Mouse (Mus musculus): ENCODE results near the gene Iba57. TPM values are rescaled to one million over a fixed set of nuclear protein-coding genes. Genes with fewer than 3 reads are reported as not detected.

Iba57 gene
- 9.6 and 11.7 TPM in 2 replicates for polyA plus RNA-seq (2012; rRNA removed)

GRCm38 (mm10) chr11:59163255-59164236 lies at the start of gene Iba57:
Iba57 (minus strand) TSS chr11:59163739.

GRCm38 (mm10) chr11:59208153-59208831 lies 44.8 kb upstream of the Iba57 start, which contains the start of gene 2310033P09Rik:
2310033P09Rik (plus strand) TSS chr11:59208321.

GRCm38 (mm10) chr11:59202081-59202995 lies 38.8 kb upstream of the Iba57 start, which contains the start of gene Mrpl55:
Mrpl55 (plus strand) TSS chr11:59202486.

GRCm38 (mm10) chr11:59192059-59192386 lies 28.5 kb upstream of the Iba57 start, which contains the start of gene Guk1:
Guk1 (minus strand) TSS chr11:59192212.

GRCm38 (mm10) chr11:59182864-59183331 lies 19.4 kb upstream of the Iba57 start, which contains the start of gene Gjc2:
Gjc2 (minus strand) TSS chr11:59183213.

GRCm38 (mm10) chr11:59135904-59136452 lies 27.6 kb downstream of the Iba57 start, which contains the start of gene Obscn:
Obscn (minus strand) TSS chr11:59136402.

Other genes with a start within 250 kb of the Iba57 start
- 0.08 TPM in 1 of 2 replicates, not detected in the other for gene Btnl10, start 245.8 kb downstream of the Iba57 start, polyA plus RNA-seq (2012; rRNA removed)
- 340 and 524 TPM in 2 replicates for gene Rnf187, start 224.8 kb downstream of the Iba57 start, polyA plus RNA-seq (2012; rRNA removed)
- gene Hist3h2ba, start 214.8 kb downstream of the Iba57 start, polyA plus RNA-seq (2012; rRNA removed): 3.8 and 4.6 TPM in 2 replicates
- gene Hist3h2a, start 209.1 kb downstream of the Iba57 start, polyA plus RNA-seq (2012; rRNA removed): 22.2 and 26.2 TPM in 2 replicates
- 0.36 and 0.40 TPM in 2 replicates for gene Trim17, start 209.1 kb downstream of the Iba57 start, polyA plus RNA-seq (2012; rRNA removed)
- gene Trim11, start 185.6 kb downstream of the Iba57 start, polyA plus RNA-seq (2012; rRNA removed): 33.3 and 39.5 TPM in 2 replicates
- gene Obscn, start 27.3 kb downstream of the Iba57 start, polyA plus RNA-seq (2012; rRNA removed): 0.94 and 1.0 TPM in 2 replicates
- 10.5 and 15.1 TPM in 2 replicates for gene Gjc2, start 19.5 kb upstream of the Iba57 start, polyA plus RNA-seq (2012; rRNA removed)
- gene Guk1, start 28.5 kb upstream of the Iba57 start, polyA plus RNA-seq (2012; rRNA removed): 225 and 229 TPM in 2 replicates
- 46.3 and 59.7 TPM in 2 replicates for gene Mrpl55, start 38.7 kb upstream of the Iba57 start, polyA plus RNA-seq (2012; rRNA removed)
- 28.7 and 30.8 TPM in 2 replicates for gene 2310033P09Rik, start 44.6 kb upstream of the Iba57 start, polyA plus RNA-seq (2012; rRNA removed)
- 678 and 802 TPM in 2 replicates for gene Arf1, start 64.5 kb upstream of the Iba57 start, polyA plus RNA-seq (2012; rRNA removed)
- not detected in 2 replicates for gene Wnt3a, start 127.0 kb upstream of the Iba57 start, polyA plus RNA-seq (2012; rRNA removed)
- 10.2 and 12.6 TPM in 2 replicates for gene Wnt9a, start 143.2 kb upstream of the Iba57 start, polyA plus RNA-seq (2012; rRNA removed)
- gene Prss38, start 211.9 kb upstream of the Iba57 start, polyA plus RNA-seq (2012; rRNA removed): not detected in 2 replicates